Mouse (Mus musculus) brain, embryonic 14.5 days (tissue): Measurements from ENCODE around the gene Gm28053.

ENCODE experiments used
- CTCF ChIP-seq: fragments of 200-500 bp; IDR thresholded peaks from 2 replicates; pipeline ENCODE4 v1.5.1; 2012; ENCODE audit warnings: inconsistent platforms, mild to moderate bottlenecking, moderate library complexity, borderline replicate concordance; ENCODE audit not compliant: insufficient read depth, insufficient read length; ENCODE audit errors: extremely low read depth
- POLR2A ChIP-seq: fragments of 200-500 bp; IDR thresholded peaks from 2 replicates; pipeline ENCODE4 v1.6.1; 2012; ENCODE audit warnings: mild to moderate bottlenecking, inconsistent platforms, borderline replicate concordance; ENCODE audit not compliant: poor library complexity, insufficient read depth, insufficient read length, severe bottlenecking; ENCODE audit errors: extremely low read depth

- TF ChIP-seq CTCF, result no peak
- TF ChIP-seq POLR2A, result no peak
These were observed 20.1 kb upstream of the Gm28053 start for GRCm38 (mm10) chr6:48698066-48698856.
